Mouse (Mus musculus): Measurements from ENCODE around the gene Gm3402. TPM values are rescaled to one million over a fixed set of nuclear protein-coding genes. Genes with fewer than 3 reads are reported as not detected.
"Not testable (repeated sequence)": the region's sequence is repeated elsewhere in the genome, so short reads cannot be mapped to it uniquely, and the experiment has no call there.

The Gm3402 gene
- not detected for total RNA-seq (2022)

- not testable (repeated sequence) for DNase-seq (ENCODE audit: low spot score)
These were observed at the start of gene Gm3402 for GRCm38 (mm10) chr5:146513823-146514222. Gene Gm3402, plus strand, starts transcription at chr5:146514123.

- no peak for DNase-seq (ENCODE audit: low spot score)
These were observed 47.3 kb upstream of the Gm3402 start for GRCm38 (mm10) chr5:146466663-146467062.

GRCm38 (mm10) chr5:146468311-146468710 lies 45.6 kb upstream of the Gm3402 start:
- DNase-seq (ENCODE audit: low spot score) = no peak

GRCm38 (mm10) chr5:146470821-146471220 lies 43.1 kb upstream of the Gm3402 start:
- DNase-seq (ENCODE audit: low spot score) = no peak

GRCm38 (mm10) chr5:146471311-146471710 lies 42.6 kb upstream of the Gm3402 start:
- DNase-seq (ENCODE audit: low spot score) = no peak

GRCm38 (mm10) chr5:146471821-146472220 lies 42.1 kb upstream of the Gm3402 start:
- DNase-seq (ENCODE audit: low spot score) = no peak

- peak; percentile 4 for DNase-seq (ENCODE audit: low spot score)
These were observed 34.4 kb upstream of the Gm3402 start for GRCm38 (mm10) chr5:146479564-146479963.

- not testable (repeated sequence) for DNase-seq (ENCODE audit: low spot score)
These were observed 32.3 kb upstream of the Gm3402 start, which contains the start of gene Gm6408 for GRCm38 (mm10) chr5:146481665-146482064. Gene Gm6408, plus strand, starts transcription at chr5:146481965.

- not testable (repeated sequence) for DNase-seq (ENCODE audit: low spot score)
These were observed 25.0 kb upstream of the Gm3402 start for GRCm38 (mm10) chr5:146488959-146489358.

- not testable (repeated sequence) for DNase-seq (ENCODE audit: low spot score)
These were observed 22.9 kb upstream of the Gm3402 start, which contains the start of gene Gm6370 for GRCm38 (mm10) chr5:146491063-146491462. Gene Gm6370, plus strand, starts transcription at chr5:146491363.

- DNase-seq (ENCODE audit: low spot score) = not testable (repeated sequence)
These were observed 11.8 kb upstream of the Gm3402 start, which contains the start of gene 4930449I24Rik for GRCm38 (mm10) chr5:146502099-146502498. Gene 4930449I24Rik, plus strand, starts transcription at chr5:146502399.

- DNase-seq (ENCODE audit: low spot score) = not testable (repeated sequence)
These were observed 11.6 kb downstream of the Gm3402 start, which contains the start of gene Gm3404 for GRCm38 (mm10) chr5:146525501-146525900. Gene Gm3404, plus strand, starts transcription at chr5:146525801.

GRCm38 (mm10) chr5:146537347-146537746 lies 23.4 kb downstream of the Gm3402 start, which contains the start of gene Gm3409:
Gene Gm3409, plus strand, starts transcription at chr5:146537647.
- not testable (repeated sequence) for DNase-seq (ENCODE audit: low spot score)

- DNase-seq (ENCODE audit: low spot score) = not testable (repeated sequence)
These were observed 41.9 kb downstream of the Gm3402 start, which contains the start of gene Gm3415 for GRCm38 (mm10) chr5:146555836-146556235. Gene Gm3415, plus strand, starts transcription at chr5:146556136.

GRCm38 (mm10) chr5:146564259-146564658 lies 50.3 kb downstream of the Gm3402 start:
- DNase-seq (ENCODE audit: low spot score) = no peak

Other genes with a start within 250 kb of the Gm3402 start
- under 1 TPM; 0.25 to 0.57 (median 0.54) TPM for gene Wasf3, start 129.1 kb upstream of the Gm3402 start, total RNA-seq (2022)
- not detected for gene Gm6408, start 32.2 kb upstream of the Gm3402 start, total RNA-seq (2022)
- gene Gm6370, start 22.8 kb upstream of the Gm3402 start, total RNA-seq (2022) = not detected
- gene 4930449I24Rik, start 11.7 kb upstream of the Gm3402 start, total RNA-seq (2022) = not detected
- gene Gm3404, start 11.7 kb downstream of the Gm3402 start, total RNA-seq (2022) = not detected
- gene Gm3409, start 23.5 kb downstream of the Gm3402 start, total RNA-seq (2022) = not detected
- not detected for gene Gm3415, start 42.0 kb downstream of the Gm3402 start, total RNA-seq (2022)
- gene Gpr12, start 71.1 kb downstream of the Gm3402 start, total RNA-seq (2022) = not detected